Mouse (Mus musculus) megakaryocyte, embryonic 14.5 days (primary cell): Measurements from ENCODE around the gene Itk.

Source experiments
- FLI1 ChIP-seq: IDR thresholded peaks from 2 replicates; pipeline ENCODE4 v1.6.1; 2012; ENCODE audit warnings: low read length, inconsistent platforms, mixed read lengths
- GATA1 ChIP-seq: IDR thresholded peaks from 3 replicates; pipeline ENCODE4 v1.6.1; 2012; ENCODE audit warnings: mixed read lengths, low read length, inconsistent platforms, borderline replicate concordance

- no peak for TF ChIP-seq FLI1
- TF ChIP-seq GATA1: no peak
These were observed 82.5 kb downstream of the Itk start for GRCm38 (mm10) chr11:46306776-46307175.
